Mouse (Mus musculus): ENCODE measurements around the gene Rbfox2.

Rbfox2 gene

DNA sequence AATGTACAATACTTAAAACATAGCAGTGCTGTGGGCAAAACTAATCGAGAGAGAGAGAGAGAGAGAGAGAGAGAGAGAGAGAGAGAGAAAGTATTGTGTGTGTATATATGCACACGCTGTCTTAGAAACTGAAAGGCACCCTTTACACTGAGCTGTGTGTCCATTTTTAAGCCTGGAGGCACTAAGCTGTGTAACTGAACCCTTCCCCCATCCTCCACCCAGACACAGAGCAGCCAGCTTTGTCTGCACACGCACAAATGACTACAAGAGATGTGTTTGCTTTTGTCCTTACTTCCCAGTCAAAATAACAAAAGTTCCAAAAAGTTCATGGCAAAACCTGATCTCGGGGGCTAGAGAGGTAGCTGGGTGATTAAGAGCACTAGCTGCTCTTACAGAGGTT lies 80.9 kb downstream of the Rbfox2 start:
- peak; percentile 56 for DNase-seq

DNA sequence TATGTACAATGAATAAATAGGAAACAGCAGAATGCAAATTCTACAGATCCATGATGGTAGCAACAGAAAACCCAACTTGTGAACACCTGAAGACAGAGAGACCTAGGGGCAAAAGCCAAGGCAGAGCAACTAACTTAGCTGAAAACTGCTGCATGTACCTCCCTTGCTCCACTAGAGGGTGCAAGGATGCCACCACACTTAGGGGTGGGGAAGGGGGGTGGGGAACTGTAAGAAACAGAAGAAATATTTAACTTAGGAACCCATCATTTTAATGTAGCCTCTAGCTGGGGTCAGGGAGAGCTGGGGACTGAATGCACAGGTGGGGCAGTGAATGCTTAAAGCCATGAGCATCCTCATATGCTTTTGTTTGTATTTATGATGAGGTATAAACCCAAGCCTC lies 81.5 kb downstream of the Rbfox2 start:
- DNase-seq, result peak; percentile 91

DNA sequence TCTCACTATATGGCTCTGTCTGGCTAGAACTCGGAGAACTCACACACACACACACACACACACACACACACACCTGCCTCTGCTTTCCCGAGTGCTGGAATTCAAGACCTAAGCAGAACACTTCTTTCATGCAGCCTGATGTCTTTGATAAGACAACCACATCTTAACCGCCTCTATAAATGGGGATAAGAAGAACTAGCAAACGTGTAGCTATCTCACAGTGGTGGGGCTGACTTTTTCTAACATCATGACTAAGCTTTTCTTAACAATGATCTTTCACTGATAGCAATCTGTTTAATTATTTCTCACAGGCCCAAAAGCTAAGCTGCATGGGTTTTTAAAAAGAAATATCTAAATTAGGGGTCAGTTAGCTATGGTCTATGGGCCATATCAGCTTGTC lies 86.0 kb downstream of the Rbfox2 start:
- DNase-seq, result no peak

DNA sequence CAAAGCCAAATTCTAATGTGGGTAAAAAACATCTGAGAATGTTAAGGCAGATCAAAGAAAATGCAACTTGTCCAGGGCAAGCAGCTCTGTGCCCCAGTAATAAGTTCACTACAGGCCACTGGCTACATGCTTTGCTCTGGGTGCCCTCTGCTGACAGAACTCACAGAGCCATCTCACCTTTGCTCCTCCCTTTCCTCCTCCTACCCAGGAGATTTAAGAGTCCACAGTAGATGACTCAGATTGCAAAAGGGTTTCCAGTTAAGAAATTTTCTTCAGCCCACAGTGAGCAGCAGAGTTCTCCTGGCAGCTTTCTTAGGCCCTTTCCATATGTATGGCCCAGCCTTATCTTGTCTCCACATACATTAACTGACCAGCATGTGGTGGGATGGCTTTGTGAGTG lies 86.7 kb downstream of the Rbfox2 start:
- DNase-seq, result peak; percentile 94

DNA sequence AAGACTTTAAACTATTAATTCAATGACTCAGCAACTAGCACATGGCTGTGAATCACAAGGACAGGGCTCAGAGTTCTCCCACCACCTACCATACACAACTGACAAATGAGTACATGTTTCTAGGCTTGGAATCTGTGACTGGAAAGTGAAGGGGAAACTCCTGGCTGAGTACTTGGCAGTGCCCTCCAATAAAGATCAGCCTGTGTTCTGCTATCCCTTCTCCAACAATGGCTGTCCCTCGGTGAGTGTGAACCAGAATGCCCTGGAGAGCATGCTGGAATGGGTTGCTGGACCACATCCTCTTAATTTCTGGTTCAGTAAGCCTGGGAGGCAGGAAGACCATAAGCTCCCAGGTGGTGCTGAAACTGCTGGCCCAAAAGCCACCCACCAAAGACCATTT lies 87.2 kb downstream of the Rbfox2 start:
- DNase-seq, result peak; percentile 89

DNA sequence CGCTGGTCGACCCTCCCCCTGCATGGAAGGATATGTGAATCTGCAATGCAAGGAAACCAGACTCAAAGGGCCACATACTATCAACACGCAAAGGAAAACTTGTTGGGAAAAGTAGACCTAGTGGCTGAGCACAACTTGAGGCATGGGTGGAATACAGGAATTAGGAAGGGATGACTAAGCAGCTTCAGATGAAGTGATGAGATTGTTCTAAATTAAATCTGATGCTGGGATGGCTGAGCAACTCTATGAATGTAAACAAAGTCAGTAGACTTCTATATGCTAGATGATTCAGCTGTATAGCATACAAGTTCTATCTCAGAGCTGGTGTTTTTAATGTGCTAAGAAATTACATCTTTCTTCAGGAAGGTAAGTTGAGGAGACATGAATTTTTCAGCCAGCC lies 88.8 kb downstream of the Rbfox2 start:
- DNase-seq, result no peak

DNA sequence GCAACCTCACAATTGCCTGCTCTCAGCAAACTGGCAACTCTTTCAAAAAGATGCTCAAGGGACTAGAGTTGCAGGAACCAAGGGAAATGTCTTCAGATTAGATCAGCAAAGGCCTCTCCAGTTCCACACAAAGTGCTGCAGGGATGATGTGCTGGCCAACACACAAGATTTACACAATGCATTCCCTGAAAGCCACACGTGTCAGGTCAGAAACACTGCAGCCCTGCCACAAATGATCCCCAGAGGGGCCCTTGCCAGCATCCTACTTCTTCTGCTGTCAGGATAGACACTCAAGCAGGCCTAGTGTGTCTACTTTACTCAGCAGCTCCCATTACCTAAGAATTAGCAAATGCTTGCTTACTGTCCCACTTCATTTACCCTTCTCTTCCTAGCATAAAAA lies 89.3 kb downstream of the Rbfox2 start:
- peak; percentile 89 for DNase-seq

DNA sequence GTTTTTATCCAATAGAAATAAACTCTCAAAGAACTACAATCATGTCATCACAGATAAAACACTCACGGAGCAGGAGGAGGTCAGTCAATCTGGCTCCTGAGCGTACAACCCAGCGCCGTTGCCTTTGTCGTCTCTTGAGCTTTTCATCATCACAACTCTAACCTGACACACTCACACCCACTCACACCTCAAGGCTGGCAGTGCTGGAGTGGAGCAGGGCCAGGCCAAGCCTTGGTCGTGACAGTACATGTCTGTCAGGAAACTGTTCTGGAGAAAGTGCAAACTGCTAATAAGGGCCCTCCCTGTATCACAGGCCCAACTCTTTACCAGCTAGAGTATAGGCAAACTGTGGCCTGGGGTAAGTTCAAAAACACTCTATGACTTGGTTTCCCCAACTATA lies 90.1 kb downstream of the Rbfox2 start:
- peak; percentile 84 for DNase-seq

DNA sequence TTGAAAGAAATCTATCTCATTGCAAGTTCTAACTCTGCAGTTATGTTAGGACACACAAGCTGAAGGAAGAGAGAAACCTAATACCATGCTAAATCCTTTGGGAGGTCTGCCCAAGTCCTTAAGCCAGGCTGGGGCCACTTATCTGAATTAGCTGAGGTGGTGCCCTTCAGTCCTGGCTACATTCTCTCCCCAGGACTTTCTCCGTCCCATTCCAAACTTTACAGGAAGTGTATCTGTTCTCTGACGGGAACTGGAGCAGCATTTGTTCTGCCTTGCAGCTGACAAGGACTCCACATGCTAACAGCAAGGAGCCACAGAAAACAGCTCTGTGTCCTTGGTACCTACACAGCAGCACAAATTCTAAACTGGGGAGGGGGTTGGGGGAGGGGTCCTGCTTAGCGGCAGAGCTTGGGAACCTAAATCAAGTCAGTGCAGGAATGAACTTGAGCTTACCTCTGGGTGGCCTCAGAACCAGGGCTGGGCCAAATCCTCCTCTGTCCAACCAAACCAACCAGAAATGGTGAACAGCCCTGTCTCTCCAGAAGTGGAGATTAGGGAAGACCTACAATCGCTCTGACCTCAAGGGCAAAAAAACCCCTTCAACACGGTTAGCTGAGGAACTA lies 91.5 kb downstream of the Rbfox2 start:
- peak; percentile 92 for DNase-seq

DNA sequence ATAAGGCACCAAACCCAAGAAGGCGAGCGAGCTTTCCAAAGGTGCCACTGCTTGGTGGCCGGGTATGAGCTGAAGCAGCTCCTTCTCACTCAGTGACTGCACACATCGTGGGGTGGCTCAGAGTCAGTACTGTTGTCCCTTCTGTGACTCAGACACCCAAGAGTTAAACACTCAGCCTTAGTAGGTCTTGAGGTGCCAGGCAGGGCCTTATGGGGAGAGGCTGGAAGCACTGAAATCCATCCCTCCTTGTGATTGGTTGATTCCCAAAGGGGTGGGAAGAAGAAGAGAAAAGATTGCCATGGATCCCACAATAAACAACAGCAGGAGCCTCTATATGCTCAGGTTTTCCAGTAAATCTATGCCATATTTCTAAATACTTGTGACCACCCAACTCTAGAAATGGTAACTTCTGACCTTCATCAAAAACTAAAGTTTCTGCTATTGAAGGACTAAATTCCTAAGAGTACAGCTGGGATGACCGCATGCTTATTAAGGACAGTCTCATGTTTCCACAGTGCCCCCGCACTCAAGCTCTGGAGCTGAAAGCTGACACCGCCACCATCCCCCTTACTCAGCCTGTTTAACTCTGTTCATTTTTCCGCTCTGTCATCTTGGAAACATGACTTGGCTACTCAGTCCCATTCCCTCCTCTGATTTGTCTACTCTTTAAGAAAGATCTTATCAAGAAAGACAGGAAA lies 92.2 kb downstream of the Rbfox2 start:
- DNase-seq, result peak; percentile 94

DNA sequence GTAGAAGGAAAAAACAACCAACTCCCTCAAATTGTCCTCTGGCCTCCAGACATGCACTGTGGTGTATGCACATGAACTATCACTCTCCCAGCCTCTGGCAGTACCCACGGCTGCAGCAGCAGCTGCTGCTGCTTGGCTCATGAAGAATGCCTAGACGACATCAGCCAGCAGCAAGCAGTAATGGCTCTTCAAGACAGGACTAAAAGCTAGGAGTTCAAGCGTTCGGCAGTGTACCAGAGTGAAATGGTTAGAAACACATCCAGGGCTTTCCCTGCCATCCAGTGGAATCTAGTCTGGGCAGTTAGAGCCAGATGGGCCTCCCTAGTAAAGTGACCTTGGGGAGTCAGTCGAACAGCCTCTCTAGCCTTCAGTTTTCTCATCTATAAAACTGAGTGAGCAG lies 93.0 kb downstream of the Rbfox2 start:
- peak; percentile 89 for DNase-seq

DNA sequence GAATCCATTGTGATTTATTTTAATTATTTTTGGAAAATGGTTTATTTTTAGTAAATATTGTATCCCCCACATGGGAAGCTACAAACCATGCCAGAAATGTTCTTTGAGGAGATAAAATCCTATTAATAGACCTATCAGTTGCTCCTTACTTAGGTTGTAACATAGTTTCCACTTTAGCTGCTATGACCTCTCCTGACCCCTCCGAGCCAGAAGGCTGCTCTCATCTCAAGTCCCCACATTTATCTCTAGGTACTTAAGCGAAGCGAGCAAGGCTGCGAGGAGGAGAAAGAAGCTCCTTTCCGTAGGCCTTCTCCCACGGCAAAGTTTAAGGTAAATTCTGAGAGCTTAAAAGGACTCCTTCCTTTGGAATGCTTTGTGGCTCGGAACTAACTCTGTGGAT lies 94.0 kb downstream of the Rbfox2 start:
- DNase-seq, result peak; percentile 95

DNA sequence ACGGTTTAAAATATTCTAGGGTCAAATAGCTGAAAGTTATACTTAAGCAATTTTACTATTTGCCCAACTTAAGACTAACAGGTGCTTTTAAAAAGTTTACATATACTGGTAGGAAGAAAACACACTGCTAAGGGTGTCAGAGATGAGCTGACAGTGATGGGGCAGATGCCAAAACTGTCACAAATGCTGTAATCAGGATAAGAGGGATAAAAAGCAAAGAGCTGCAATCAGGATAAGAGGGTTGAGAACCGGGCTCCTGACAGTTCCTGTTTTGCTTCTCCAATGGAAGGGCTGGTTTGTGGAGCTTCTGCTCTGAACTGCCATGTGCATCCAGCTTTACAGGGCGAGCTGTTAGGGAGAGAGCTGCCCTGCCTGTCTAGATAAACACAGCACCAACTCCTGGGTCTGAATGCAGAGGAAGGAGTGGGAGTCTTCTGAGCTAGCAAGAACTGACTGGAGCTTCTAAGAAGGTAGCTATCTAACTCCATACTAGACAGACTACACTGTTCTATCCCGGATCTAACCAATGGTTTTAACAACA lies 94.5 kb downstream of the Rbfox2 start:
- peak; percentile 90 for DNase-seq

DNA sequence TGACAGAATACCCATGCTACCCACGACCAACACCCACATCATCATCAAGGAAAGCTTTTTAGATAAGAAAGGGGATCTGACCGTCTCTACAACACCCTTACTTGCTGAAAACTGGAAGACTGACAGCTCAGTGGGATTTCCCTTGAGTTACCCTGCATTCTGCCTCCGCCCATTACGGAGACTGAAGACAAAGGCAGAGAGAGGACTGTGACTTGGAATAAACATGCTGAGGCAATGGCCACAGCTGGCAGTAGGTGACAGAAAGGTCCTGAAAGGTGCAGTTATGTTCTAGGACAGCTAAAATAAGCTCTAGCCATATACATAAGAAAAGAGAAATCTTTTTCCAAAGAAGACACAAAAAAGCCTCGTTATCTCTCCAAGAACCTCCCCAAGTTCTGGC lies 99.8 kb downstream of the Rbfox2 start:
- no peak for DNase-seq

DNA sequence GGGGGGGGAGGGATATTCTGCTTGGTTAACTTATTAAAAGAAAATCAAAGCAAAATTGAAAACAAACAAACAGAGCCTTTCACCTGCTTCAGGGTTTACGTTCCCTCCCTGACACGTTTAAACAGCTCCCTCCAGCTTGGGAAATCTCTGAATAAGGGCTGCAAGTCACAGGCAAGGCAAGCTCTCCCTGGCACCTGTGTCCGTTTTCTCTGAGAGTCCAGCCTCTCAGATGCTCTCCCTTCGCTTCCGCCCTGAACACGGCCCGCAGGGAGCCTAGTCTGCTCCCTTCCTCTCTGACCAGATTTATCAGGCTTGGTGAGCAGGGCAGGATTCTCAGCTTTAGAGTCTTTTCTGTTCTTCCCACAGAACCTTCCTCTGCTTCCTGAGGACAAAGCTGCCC lies 101.9 kb downstream of the Rbfox2 start:
- DNase-seq, result peak; percentile 88

DNA sequence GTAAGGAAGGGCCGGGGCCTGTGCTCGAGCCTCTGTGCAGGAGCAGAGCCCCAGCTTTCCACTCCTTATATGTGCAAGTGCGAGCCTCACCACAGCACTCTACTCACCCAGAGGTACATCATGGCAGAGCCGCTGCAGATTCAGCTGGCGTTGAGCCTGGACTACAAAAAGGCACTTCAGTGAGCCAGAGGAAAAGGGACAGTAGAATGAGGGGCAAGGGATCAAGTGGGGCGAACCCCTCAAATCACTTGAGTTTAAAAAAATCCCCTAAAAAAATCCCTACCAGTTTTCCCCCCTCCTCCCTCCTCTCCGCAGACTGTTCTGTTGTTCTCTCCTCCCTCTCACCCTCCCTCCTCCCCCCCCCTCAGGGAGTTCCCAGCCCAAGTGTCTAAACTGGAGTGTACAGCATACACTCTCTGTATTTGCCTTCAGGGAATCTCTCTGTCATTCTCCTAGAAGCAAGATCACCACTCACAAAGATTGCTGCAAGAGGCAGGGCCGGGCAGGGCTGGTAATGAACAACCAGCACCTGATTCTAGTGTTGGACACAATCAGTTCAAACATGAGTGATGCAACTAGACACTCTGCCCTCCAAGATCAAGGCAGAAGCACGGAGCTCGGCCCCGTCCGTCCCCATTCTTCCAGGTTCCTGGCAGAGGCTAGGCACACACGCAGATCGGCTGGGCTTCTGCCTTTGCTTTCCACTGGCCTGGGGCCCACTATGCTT lies 103.4 kb downstream of the Rbfox2 start:
- DNase-seq, result peak; percentile 93

DNA sequence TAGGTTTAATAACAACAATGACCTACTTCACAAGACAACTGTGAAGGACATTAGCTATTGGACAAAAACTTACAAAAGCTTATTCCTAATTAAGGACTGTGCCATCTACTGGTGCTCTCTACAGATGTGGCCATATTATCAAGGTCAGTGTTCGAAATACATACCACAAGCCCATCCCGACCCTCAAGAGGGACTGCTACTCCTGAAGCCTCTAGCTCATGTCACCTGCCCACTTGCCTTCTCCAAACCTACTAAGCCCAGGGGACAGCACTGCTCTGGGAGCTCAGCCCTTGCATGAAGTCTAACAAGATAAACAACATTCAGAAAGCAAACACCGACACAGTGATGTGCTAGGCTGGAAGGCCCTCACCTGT lies 103.9 kb downstream of the Rbfox2 start:
- DNase-seq, result peak; percentile 91

DNA sequence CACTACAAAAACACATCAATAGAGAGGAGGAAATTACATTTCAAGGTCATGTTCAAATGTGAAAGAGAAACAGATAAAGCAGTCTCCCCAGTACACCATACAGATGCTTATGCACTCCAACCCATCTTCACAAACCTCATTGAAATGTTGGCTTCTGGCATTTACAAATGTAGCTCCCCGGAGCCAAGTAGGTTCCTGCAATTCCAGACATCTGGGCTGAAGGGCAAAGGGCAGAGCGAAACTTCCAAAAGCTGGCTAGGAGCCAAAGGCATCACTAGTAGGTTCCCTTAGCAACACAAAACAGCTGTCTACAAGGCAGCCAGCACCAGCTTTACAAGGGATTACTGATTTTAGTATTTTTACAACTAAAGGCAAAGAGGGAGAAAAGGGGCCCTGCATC lies 104.6 kb downstream of the Rbfox2 start:
- peak; percentile 98 for DNase-seq

DNA sequence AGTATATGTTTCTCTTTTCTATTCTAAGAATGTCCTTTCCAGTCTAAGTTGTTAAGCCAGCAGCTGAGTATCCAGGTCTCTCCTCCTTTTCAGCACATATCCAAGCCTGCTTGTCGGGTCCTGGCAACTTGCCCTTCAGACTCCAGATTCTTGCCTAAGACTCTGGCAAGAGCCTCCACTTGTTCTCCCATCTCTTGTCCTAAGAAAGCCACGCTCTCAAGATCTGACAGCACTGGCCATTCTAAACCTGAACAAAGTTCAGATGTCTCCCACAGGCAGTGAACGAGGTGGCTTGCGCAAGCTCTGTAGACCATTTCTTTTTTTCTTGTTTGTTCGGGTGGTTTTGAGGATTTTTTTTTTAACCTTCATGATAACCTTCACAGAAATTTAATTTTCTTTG lies 110.0 kb downstream of the Rbfox2 start:
- DNase-seq, result peak; percentile 98

DNA sequence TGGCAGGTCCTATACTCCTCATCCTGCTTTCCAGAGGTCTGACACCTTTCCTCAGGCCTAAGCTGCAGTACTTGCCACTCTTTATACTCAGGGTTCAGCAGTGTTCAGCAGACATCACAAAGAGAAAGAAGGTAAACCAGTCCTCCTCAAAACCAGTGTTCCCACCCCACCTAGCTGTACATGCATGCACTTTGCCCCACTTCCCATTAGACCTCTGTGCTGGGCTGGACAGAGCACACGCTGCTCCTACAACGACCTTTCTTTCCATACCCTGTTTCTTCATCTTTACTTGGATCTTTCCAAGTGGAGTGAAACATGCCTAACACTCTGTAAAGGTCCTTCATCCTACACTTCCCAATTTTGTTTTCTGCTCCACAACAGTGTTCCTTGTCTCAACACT lies 110.8 kb downstream of the Rbfox2 start:
- DNase-seq, result peak; percentile 85

DNA sequence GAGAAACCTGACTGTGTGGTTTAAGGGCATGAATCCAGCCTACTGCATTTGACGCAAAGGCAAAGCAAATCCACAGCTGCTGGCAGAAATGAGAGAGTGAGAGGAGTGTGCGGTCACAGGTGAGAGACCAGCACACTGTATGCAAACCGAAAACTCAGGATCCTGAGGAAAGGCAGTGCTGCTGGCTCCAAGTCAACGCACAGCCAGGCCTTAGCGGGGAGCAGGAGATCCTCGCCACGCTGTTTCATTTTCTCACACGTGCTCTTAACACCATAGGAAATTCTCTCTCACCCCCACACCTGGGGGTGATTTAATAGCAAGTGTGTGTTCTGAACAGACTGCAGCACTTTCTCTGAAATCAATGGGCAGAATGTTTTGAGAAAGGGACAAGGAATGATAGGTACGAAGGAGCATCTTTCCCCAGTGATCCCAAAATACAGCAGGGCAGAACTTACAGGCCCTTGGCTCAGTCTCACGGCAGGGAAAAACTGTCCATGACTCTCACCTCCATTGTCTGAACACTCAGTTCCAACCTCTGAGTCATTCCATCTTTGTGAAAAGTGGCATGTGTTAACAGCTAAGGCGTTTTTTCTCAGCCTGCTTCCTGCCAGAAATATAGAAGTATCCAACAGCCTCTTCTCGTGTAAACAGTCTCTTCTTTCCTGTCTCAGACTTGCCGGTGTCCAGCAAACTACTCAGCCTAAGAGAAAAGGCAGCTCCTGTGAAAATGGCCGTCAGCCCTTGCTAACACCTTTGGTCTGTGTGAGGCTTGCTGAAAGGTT lies 114.5 kb downstream of the Rbfox2 start:
- DNase-seq, result peak; percentile 83

DNA sequence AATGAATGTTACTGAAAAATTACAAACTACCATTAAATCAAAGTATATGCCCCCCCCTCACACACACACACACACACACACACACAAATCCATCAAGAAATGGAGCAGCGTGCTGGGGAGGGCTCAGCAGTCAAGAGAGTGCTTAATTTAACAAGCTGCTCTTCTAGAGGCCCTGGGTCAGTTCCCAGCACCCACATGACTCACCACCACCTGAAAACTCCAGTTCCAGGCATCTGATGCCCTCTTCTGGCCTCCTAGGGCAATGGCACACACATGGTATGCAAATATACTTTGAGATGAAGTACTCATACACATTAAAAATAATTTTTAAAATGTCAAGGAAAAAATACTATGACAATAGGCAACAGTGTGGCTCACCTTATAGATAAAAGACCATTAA lies 120.7 kb downstream of the Rbfox2 start:
- DNase-seq, result no peak

DNA sequence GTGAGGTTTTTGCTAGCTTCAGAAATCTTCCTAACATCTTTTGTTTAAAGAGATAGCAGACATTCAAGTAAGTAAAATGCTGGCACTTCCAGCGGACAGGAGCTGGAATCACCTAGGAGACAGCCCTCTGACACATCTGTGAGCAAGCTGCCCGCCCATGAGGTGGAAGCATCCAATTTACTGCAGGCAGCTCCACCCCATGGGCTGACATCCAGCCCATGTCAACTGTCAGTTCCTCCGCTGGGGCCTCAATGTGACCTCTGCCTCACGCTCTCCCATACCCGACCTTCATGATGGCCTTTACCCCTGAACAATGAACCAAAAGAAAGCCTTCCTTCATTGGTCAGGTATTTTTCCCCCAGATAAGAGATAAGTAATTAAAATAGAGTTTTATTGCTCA lies 121.2 kb downstream of the Rbfox2 start:
- DNase-seq, result peak; percentile 96
